Mouse (Mus musculus): ENCODE measurements at regions not wholly inside any gene's neighbourhood (a gene's known extent, or its start where the extent isn't known, plus 50 kb on each side); places are given as distances from the start of the nearest gene placed in this dataset.
"Not testable (repeated sequence)": the region's sequence is repeated elsewhere in the genome, so short reads cannot be mapped to it uniquely, and the experiment has no call there.

- 28% methylated on average over 3 of the region's 3 CpGs for WGBS
- Histone ChIP-seq H3K9me3 (ENCODE audit: low read length) (no peaks in the 10 kb centered on the region), H3K4me2 (ENCODE audit: low read depth, low read length, poor library complexity, severe bottlenecking) (no peak overlapping the region), H3K4me1 (ENCODE audit: insufficient read depth, low read length) (no peaks in the 10 kb centered on the region), H3K27ac (ENCODE audit: low read depth, low read length) (no peak overlapping the region), H3K4me3 (ENCODE audit: low read depth, low read length) (no peak overlapping the region), H3K36me3 (ENCODE audit: insufficient read depth, low read length) (no peaks in the 10 kb centered on the region), H3K27me3 (ENCODE audit: insufficient read depth, low read length) (no peaks in the 10 kb centered on the region), H3K9ac (replicated peaks; ENCODE audit: low read length, poor library complexity, severe bottlenecking) (no peak overlapping the region)
- ATAC-seq (ENCODE audit: low FRiP score) = no peak
- DNase-seq (ENCODE audit: low spot score) = no peak
- no peak for TF ChIP-seq CTCF (IDR thresholded peaks at IDR 0.05)
Measured at GRCm38 (mm10) chr4:22803665-22804064, 315.5 kb upstream of the Pou3f2 start.

DNA sequence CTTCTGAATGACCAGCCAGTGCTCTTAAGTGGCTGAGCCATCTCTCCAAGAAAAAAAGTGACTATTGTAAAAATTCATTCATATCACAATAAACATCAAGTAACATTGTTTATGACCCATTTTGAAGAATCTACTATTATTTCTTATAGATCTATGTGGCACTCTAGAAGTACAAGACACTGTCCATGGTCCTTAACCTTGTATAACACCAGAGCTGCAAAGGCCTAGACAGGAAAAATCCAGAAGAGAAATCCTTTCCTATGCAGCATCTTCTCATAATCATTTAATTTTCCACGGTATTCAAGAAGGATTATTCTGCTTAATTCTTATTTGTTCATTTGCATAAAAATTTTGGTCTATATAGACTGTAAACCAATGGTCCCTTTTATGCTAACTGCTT, 304.7 kb upstream of the Pou3f2 start:
- ATAC-seq (ENCODE audit: low FRiP score) (no peak), DNase-seq (ENCODE audit: low spot score) (no peak)
- WGBS = 76% methylated on average over 1 of the region's 1 CpGs
- no peak overlapping the region for H3K4me3 ChIP-seq (ENCODE audit: low read depth, low read length)
- H3K4me1 ChIP-seq (ENCODE audit: insufficient read depth, low read length) = no peaks in the 10 kb centered on the region
- H3K4me2 ChIP-seq (ENCODE audit: low read depth, low read length, poor library complexity, severe bottlenecking) = no peak overlapping the region
- TF ChIP-seq CTCF (IDR thresholded peaks at IDR 0.05) = no peak
- H3K36me3 ChIP-seq (ENCODE audit: insufficient read depth, low read length) = no peaks in the 10 kb centered on the region
- H3K9ac ChIP-seq (replicated peaks; ENCODE audit: low read length, poor library complexity, severe bottlenecking) = no peak overlapping the region
- H3K27ac ChIP-seq (ENCODE audit: low read depth, low read length) = no peak overlapping the region
- no peaks in the 10 kb centered on the region for H3K27me3 ChIP-seq (ENCODE audit: insufficient read depth, low read length)
- H3K9me3 ChIP-seq (ENCODE audit: low read length) = no peaks in the 10 kb centered on the region

DNA sequence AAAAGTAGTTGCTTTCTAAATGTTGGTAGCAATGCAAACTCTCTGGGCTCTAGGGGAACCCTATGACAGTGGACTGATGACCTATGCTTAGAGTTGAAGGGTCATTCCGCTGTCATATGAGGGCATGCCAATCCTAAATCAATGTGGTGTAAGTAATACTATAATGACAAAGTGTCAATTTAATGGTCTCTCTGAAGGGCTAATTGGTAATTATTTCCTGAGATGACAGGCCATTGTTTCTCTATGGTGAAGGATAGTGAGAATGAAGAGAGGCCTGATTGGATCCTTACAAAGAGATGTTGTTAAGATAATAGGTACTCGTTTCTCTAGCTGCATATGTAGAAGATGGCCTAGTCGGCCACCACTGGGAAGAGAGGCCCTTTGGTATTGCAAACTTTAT, 299.7 kb upstream of the Pou3f2 start:
- no peak for DNase-seq (ENCODE audit: low spot score)
- H3K4me2 ChIP-seq (ENCODE audit: low read depth, low read length, poor library complexity, severe bottlenecking) = no peak overlapping the region
- no peaks in the 10 kb centered on the region for H3K36me3 ChIP-seq (ENCODE audit: insufficient read depth, low read length)
- H3K9ac ChIP-seq (replicated peaks; ENCODE audit: low read length, poor library complexity, severe bottlenecking) = no peak overlapping the region
- no peaks in the 10 kb centered on the region for H3K27me3 ChIP-seq (ENCODE audit: insufficient read depth, low read length)
- H3K4me3 ChIP-seq (ENCODE audit: low read depth, low read length) = no peak overlapping the region
- no peaks in the 10 kb centered on the region for H3K4me1 ChIP-seq (ENCODE audit: insufficient read depth, low read length)
- 83% methylated on average over 3 of the region's 3 CpGs for WGBS
- no peak for ATAC-seq (ENCODE audit: low FRiP score)
- no peak for TF ChIP-seq CTCF (IDR thresholded peaks at IDR 0.05)
- H3K9me3 ChIP-seq (ENCODE audit: low read length) = no peaks in the 10 kb centered on the region
- H3K27ac ChIP-seq (ENCODE audit: low read depth, low read length) = no peak overlapping the region

- WGBS = over 99% methylated on average over 4 of the region's 4 CpGs
Measured at GRCm38 (mm10) chr4:22763026-22763425, 274.9 kb upstream of the Pou3f2 start.

More at GRCm38 (mm10) chr4:22763026-22763425, 274.9 kb upstream of the Pou3f2 start:
- not testable (repeated sequence) for H3K27me3 ChIP-seq (ENCODE audit: insufficient read depth, low read length); H3K27ac ChIP-seq (ENCODE audit: low read depth, low read length); H3K9ac ChIP-seq (replicated peaks; ENCODE audit: low read length, poor library complexity, severe bottlenecking); ATAC-seq (ENCODE audit: low FRiP score); H3K9me3 ChIP-seq (ENCODE audit: low read length); H3K4me2 ChIP-seq (ENCODE audit: low read depth, low read length, poor library complexity, severe bottlenecking); H3K4me1 ChIP-seq (ENCODE audit: insufficient read depth, low read length); DNase-seq (ENCODE audit: low spot score); H3K36me3 ChIP-seq (ENCODE audit: insufficient read depth, low read length); H3K4me3 ChIP-seq (ENCODE audit: low read depth, low read length)
